Mouse (Mus musculus) right cerebral cortex, postnatal 4 days (tissue): ENCODE measurements around the gene Sox5.

Experiments
- DNase-seq: peaks from one replicate; pipeline ENCODE4 v3.0.0-alpha.2; 2022

The Sox5 gene

GRCm38 (mm10) chr6:143998201-143998600, 783.6 kb downstream of the Sox5 start:
- DNase-seq, result no peak

DNA sequence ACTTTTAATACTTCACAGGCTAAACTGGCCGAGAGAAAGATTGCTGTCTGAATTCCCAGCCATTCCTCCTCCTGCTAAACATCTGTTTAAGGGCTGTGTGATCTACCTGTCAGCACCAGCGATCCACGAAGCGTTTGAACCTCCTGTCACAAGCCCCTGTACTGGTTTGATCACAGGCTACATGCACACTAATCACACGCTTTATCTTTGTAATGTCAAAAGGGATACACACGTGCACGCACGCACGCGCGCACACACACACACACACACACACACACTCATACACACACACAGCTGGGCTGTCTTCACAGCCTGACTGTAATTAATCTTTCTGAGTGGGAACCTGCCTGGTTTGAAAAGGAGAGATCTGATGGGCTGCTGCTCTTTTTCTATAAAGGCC, 784.2 kb downstream of the Sox5 start:
- no peak for DNase-seq

- no peak for DNase-seq
Measured at GRCm38 (mm10) chr6:143995046-143995445, 786.7 kb downstream of the Sox5 start.

DNA sequence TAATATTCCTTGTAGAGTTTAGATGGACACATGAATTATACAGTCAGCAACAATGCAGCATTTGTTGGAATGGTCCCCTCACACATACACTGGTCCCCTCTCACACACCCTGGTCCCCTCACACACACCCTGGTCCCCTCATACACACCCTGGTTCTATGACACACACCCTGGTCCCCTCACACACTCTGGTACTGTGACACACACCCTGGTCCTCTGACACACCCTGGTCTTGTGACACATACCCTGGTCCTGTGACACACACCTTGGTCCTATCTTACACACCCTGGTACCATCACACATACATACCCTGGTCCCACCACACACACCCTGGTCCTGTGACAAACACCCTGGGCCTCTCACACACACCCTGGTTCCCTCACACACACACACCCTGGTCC, 794.2 kb downstream of the Sox5 start:
- no peak for DNase-seq

DNA sequence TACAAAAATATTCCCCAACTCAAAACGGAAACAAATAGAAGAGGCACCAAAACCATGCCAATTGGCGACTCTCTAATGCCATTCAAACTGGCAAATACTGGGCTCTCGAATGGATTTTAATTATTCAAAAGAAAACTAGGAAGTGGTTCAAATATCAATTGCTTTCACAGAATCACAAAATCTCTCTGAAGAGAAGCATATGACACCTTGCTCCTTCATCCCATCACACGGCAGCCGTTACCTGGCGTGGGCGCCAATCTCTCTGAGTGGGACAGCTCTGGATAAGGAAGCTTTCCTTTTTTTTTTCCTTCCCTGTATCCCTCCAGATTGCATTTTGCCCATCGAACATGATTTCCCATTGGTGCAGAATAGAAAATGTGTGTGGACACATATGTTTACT, 801.6 kb downstream of the Sox5 start:
- DNase-seq, result no peak

DNA sequence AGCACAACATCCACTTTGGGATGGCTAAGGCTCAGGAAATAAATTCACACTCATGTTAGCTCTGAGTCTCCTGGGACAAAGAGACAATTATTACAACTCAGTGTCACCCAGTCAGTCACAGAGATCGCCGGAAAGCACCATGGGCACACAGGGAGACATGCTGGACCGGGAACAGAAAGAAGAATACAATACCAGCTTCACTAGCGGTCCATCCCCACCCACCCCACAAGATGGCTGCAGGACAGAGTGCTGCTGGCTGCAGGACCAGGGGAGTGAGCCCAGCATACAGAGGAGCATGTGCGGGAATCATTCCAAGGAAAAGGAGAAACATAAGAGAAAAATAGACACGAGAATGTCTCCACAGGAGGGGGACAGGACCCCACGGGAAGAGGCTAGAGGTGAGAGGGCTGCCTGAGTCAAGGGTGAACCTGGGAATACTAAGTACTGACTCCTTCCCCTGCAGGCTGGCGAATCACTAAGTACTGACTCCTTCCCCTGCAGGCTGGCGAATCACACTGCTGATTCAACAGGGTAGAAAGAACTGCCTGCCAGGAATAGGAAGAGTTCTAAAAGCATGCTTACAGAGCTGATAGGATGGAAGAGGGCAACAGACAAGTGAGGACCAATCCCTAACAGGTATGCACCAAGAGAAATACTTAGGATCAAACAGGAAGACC, 813.9 kb downstream of the Sox5 start:
- DNase-seq, result no peak

DNA sequence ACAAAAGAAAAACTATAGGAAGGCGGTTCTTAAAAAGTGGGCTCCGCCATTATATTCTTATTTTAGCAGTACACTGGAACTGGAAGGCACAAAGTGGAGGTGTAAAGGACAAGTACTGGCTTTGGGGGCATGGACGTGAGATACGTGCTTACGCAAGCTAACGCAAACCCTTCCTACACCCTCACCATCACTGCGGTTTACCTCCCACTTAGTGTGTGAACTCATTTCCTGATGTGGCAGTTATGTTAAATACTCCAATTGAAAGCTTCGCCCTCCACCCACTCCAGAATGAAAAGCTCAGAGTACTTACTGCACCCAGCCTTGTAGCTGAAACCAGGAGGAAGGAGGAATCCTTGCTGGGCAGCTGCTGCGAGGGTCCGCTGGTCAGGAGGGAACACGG, 821.3 kb downstream of the Sox5 start:
- no peak for DNase-seq

GRCm38 (mm10) chr6:143960081-143960480, 821.7 kb downstream of the Sox5 start:
- no peak for DNase-seq

GRCm38 (mm10) chr6:143958372-143958771, 823.4 kb downstream of the Sox5 start:
- DNase-seq, result no peak

GRCm38 (mm10) chr6:143957063-143957462, 824.7 kb downstream of the Sox5 start:
- no peak for DNase-seq

- DNase-seq, result no peak
Measured at GRCm38 (mm10) chr6:143948553-143949308, 833.0 kb downstream of the Sox5 start.

- DNase-seq, result no peak
Measured at GRCm38 (mm10) chr6:143948071-143948470, 833.7 kb downstream of the Sox5 start.

- no peak for DNase-seq
Measured at GRCm38 (mm10) chr6:143943126-143943525, 838.7 kb downstream of the Sox5 start.

DNA sequence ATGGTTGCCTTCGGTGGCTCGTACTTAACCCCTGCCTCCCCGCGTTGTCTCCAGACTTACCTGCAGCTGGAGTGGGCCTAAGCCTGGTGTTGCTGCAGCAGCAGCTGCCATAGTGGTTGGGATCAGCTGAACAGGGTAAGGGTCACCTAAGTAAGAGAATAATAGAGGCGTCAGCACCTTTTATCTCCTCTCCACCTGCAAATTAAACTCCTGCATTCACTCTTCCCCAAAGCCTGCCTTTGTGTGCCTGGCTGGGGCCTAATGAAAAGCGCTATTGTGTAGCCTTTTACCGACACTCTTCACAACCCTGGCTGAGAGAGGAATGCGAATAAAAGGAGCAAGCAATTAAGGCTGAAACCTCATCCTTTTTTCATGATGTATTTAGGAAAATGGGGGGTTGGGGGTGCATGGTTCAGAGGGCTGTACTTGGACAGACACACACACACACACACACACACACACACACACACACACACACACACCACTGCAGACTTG, 840.4 kb downstream of the Sox5 start:
- DNase-seq, result no peak

DNA sequence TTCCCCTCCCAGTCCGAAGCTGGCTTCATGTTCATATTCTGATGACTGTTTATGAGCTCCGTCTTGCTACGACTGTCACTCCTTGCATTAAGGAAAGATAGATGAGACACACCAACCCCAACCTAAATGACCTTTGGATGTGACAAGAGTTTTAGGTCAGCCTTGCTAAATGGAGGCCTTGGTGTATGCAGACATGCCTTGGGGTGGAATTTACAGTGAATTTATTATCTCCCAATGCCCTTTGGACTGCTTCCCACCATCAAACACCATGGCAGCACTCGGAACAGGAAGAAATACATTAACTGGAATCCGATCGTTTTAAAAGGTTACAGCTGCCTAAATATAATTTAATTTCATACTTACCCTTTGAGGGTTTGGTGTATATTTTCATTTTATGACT, 858.6 kb downstream of the Sox5 start:
- DNase-seq, result no peak

DNA sequence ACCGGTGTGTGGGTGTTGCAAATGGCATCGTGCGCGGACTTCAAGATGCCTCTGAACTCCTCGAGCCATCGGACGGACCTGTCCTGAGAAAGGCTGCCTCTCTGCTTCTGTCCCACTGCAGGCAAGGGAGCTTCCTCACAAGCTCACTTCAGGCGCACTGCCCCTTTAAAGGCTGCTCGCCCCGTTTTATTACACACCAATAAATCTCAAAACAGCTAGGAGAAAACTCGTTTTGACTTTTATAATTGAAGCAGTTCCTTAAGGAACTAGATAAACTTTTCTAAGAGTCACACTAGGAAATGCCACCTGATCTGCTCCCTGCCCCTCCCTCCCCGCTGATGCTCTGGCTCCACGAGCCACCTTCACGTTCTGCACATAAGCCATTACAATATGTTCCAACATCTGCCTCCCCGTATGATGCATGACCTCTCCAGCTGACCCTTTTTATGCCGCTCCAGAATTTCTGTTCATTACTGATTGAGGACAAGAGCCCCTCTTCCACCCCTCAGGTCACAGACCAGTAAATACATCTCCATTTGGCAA, 863.3 kb downstream of the Sox5 start:
- no peak for DNase-seq

DNA sequence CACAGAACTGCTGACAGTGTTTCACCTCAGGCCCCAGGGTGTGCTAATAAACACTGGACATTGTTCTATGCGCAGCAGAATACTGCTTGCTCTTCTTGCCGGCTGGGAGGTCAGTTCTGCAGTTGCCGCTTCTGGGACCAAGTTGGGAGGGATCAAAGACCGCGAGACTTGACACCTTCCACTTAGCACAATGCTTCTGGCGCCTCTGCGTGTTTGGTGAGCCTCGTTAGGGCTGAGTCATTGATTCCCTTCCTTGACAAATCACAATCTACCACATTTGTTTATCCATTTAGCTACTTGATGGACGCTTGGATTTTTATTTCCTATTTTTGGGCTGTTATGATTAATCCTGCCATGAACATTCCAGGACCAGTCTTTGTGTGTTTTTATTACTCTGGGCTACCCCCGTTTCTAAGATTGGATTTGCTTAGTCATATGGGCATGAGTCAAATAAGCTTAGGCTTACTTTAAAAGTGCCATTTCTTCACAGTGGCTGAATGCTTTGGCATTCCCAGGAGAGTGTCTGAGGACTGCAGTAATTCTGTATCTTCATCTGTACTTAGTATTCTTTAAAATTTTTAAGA, 865.5 kb downstream of the Sox5 start:
- no peak for DNase-seq

DNA sequence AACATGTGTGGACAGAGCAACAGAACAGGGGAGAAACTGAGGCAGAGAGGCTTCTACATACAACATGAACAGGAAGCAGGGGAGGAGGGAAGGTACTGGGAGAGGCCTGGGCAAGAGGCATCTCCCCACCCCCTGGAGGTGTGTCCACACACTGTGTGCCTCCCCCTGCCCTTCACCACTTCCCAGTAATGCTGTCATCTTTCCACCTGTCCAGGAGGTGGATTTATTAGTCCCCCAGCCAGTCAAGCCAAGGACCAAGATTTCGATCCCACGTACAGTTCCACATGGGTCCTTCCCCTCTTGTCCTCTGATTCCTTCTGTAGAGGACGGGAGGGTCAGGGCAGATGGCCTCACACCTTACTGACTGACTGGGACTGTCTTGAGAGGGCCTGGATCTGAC, 866.1 kb downstream of the Sox5 start:
- no peak for DNase-seq

DNA sequence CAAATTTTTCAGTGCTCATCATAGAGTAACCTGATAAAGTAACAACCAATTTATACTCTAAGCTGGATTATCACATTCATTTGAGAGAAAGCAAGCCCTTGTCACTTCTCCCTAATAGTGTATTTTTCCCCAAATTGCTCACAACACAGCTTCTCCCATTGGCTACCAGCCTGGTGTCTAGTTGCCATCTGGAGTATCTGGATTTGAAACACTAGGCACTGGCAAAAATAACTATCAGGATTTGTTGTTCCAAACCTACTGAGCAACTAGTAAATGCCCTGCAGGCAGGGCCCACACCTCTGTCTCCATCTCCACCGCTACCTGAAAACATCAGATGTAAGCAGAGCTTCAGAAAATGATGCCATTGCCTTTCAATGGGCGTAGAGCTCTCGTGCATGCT, 869.5 kb downstream of the Sox5 start:
- no peak for DNase-seq

- DNase-seq, result no peak
Measured at GRCm38 (mm10) chr6:143904693-143905031, 877.1 kb downstream of the Sox5 start.

DNA sequence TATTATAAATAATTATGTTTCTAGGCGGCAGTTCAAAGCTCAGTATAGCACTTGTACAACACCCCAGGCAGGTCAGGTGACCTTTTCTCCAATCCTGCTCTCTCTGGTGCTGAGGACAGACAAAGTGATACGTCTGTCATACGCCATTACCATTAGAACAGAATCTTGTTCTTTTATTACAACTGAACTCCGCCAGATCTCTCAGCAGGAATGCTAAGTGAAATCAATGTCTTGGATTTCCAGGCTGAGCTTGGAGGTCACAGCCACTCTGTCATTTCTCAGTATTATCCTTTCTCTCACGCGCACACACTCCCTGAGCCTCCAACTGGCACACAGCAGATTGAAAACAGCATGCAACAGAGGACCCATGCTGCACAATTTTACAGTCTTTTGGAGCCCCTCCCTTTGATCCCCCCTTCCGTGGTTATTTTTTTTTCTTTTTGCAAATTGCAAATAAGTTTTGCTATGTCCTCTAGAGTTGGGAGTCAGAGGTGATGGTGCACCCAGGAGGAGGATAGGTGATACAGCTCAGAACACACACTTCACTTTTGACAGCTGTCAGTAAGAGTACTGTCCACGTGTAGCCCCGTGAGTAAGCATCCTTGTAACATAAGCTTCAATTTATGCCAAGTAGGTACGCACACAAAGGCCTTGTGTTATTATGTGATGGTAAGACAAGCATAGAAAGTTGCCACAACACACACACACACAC, 877.6 kb downstream of the Sox5 start:
- no peak for DNase-seq

- no peak for DNase-seq
Measured at GRCm38 (mm10) chr6:143900871-143901270, 880.9 kb downstream of the Sox5 start.

DNA sequence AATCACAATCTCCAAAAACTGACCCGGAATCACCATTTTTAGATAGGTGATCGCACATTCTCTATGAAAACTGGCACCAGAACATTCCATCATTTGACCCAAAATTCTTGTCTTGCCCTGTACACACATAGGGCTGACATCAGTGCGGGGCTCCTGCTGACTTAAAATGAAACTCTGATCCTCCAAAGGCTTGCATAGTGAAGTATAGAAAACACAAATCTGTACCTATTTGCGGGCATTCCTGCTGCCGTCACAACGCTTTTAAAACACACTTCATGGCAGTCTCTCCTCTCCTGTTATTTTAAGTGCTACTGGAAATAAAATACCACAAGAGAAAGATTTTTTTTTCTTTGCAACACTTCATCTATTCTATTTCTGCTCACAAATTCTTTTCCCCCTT, 886.7 kb downstream of the Sox5 start:
- DNase-seq, result no peak
